Mouse (Mus musculus) frontal cortex, adult (tissue): ENCODE results near the gene 4930453N24Rik.
A peak's percentile ranks its signal among the peaks of the same experiment; 100 is the strongest.

ENCODE experiments used
- ATAC-seq: cut with Nextera tagmentation; 2 replicates; pipeline ENCODE4 v1.9.2; 2017; ENCODE audit warnings: mild to moderate bottlenecking, moderate library complexity, mixed read lengths; ENCODE audit not compliant: low TSS enrichment

The 4930453N24Rik gene

GRCm38 (mm10) chr16:64721542-64721941, 49.4 kb downstream of the 4930453N24Rik start:
- ATAC-seq: peak; percentile 78

- no peak for ATAC-seq
Measured at GRCm38 (mm10) chr16:64719096-64719495, 51.9 kb downstream of the 4930453N24Rik start.

GRCm38 (mm10) chr16:64717814-64718213, 53.1 kb downstream of the 4930453N24Rik start:
- no peak for ATAC-seq

GRCm38 (mm10) chr16:64711816-64712215, 59.1 kb downstream of the 4930453N24Rik start:
- ATAC-seq: peak; percentile 100
